Mouse (Mus musculus): ENCODE data around the gene Prkar2a. TPM values are rescaled to one million over a fixed set of nuclear protein-coding genes. Genes with fewer than 3 reads are reported as not detected.

Prkar2a gene
- polyA plus RNA-seq, 1 experiment from 2014 or later = 28.8 TPM

DNA sequence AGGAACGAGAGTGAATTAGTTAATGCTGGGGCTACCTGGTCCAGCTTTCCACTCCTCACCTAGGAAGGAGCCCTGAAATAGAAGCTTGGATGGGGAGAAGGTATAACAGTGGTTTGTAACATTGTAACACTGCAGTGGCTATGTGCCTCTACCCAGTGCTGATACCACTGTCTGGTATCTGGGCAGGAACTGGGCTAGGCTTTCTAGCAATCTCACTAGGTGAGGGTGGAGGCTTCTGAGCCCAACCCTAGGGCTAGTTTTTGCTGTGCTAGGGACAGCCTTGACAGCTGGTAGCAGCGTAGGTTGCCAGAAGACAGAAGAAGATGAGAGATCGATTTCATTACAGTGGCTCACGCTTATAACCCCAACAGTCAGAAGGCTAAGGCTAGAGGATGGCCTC, 87.5 kb downstream of the Prkar2a start:
- H3K4me1 ChIP-seq (ENCODE audit: control insufficient read depth, insufficient read depth, low read length) = no peaks in the 10 kb centered on the region
- WGBS = 79% methylated on average over 4 of the region's 4 CpGs
- H3K9me3 ChIP-seq (ENCODE audit: control insufficient read depth, low read length) = peaks cover 4% of the 10 kb centered on the region; the same call in 1 of the 2 replicates

GRCm38 (mm10) chr9:108777276-108777675, 88.2 kb downstream of the Prkar2a start:
- no peak for ATAC-seq (ENCODE audit: low FRiP score, low TSS enrichment)
- WGBS = 75% methylated on average over 4 of the region's 4 CpGs

More for the DNA sequence above, 87.5 kb downstream of the Prkar2a start:
- ATAC-seq (ENCODE audit: low FRiP score, low TSS enrichment) = no peak
- no peak overlapping the region for H3K4me3 ChIP-seq (ENCODE audit: low read length)
- no peak overlapping the region for H3K9ac ChIP-seq (ENCODE audit: low read depth, low read length)
- no peaks in the 10 kb centered on the region for H3K36me3 ChIP-seq (ENCODE audit: control insufficient read depth, insufficient read depth, low read length)
- H3K27ac ChIP-seq (ENCODE audit: low read depth, low read length) = no peak overlapping the region
- no peaks in the 10 kb centered on the region for H3K27me3 ChIP-seq (ENCODE audit: control insufficient read depth, insufficient read depth, low read length)
- no peak overlapping the region for H3K4me2 ChIP-seq (replicated peaks; ENCODE audit: low read depth, low read length)

DNA sequence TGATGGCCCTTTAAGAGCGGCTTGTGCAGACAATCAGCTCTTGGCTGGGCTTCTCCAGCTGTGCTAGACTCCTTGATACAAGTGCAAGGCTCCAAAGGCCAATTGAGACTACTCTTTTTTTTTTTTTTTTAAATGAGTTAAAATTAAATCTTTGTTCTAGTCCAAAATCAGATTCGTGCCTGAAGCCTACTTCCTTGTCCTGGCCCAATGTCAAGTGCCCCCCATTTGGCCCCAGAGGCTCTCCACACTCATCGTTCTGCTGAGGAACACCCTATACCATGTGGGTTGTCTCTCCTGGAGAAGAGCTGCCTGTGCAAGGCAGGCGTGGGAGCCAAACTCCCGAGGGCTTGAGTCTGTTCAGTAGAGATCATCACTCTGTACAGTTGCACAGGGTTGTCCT, 91.8 kb downstream of the Prkar2a start:
- no peaks in the 10 kb centered on the region for H3K36me3 ChIP-seq (ENCODE audit: control insufficient read depth, insufficient read depth, low read length)
- H3K27ac ChIP-seq (ENCODE audit: low read depth, low read length) = no peak overlapping the region
- no peak overlapping the region for H3K4me2 ChIP-seq (replicated peaks; ENCODE audit: low read depth, low read length)
- no peaks in the 10 kb centered on the region for H3K27me3 ChIP-seq (ENCODE audit: control insufficient read depth, insufficient read depth, low read length)
- no peak for ATAC-seq (ENCODE audit: low FRiP score, low TSS enrichment)
- WGBS = 63% methylated on average over 5 of the region's 5 CpGs
- no peak overlapping the region for H3K4me3 ChIP-seq (ENCODE audit: low read length)
- H3K4me1 ChIP-seq (ENCODE audit: control insufficient read depth, insufficient read depth, low read length) = peaks cover 11% of the 10 kb centered on the region; the same call in 1 of the 2 replicates
- no peak overlapping the region for H3K9ac ChIP-seq (ENCODE audit: low read depth, low read length)
- no peaks in the 10 kb centered on the region for H3K9me3 ChIP-seq (ENCODE audit: control insufficient read depth, low read length)

More at GRCm38 (mm10) chr9:108777276-108777675, 88.2 kb downstream of the Prkar2a start:
- no peak overlapping the region for H3K4me3 ChIP-seq (ENCODE audit: low read length)
- no peak overlapping the region for H3K4me2 ChIP-seq (replicated peaks; ENCODE audit: low read depth, low read length)
- no peaks in the 10 kb centered on the region for H3K27me3 ChIP-seq (ENCODE audit: control insufficient read depth, insufficient read depth, low read length)
- H3K36me3 ChIP-seq (ENCODE audit: control insufficient read depth, insufficient read depth, low read length) = no peaks in the 10 kb centered on the region
- peaks cover 4% of the 10 kb centered on the region; the same call in 1 of the 2 replicates for H3K9me3 ChIP-seq (ENCODE audit: control insufficient read depth, low read length)
- no peak overlapping the region for H3K9ac ChIP-seq (ENCODE audit: low read depth, low read length)
- no peak overlapping the region for H3K27ac ChIP-seq (ENCODE audit: low read depth, low read length)
- H3K4me1 ChIP-seq (ENCODE audit: control insufficient read depth, insufficient read depth, low read length) = no peaks in the 10 kb centered on the region

DNA sequence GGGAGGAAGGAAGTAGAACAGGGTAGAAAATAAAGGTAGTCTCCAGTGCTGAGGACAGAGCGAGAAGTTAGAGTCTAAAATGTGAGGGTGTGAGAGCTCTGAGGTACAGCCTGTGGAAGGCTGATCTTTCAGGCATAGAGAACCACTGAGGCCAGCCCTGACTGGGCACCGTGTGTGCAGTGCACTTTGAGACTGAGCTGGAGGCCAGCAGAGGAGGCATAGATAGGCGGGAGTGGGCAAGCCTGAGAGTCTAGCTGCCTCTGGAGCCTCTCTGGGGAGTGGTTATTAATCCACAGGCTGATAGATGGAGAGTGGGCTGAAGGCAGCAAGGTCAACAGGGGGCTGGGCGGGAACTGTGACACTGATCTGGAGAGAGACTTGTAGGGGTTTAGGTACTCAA, 92.8 kb downstream of the Prkar2a start:
- no peak for ATAC-seq (ENCODE audit: low FRiP score, low TSS enrichment)

GRCm38 (mm10) chr9:108782836-108783547, 93.9 kb downstream of the Prkar2a start:
- no peaks in the 10 kb centered on the region for H3K9me3 ChIP-seq (ENCODE audit: control insufficient read depth, low read length)
- H3K36me3 ChIP-seq (ENCODE audit: control insufficient read depth, insufficient read depth, low read length) = peaks cover 8% of the 10 kb centered on the region; the same call in 1 of the 2 replicates
- peak overlapping the region; percentile 98; the same call in 1 of the 2 replicates for H3K9ac ChIP-seq (ENCODE audit: low read depth, low read length)
- H3K4me1 ChIP-seq (ENCODE audit: control insufficient read depth, insufficient read depth, low read length) = peaks cover 28% of the 10 kb centered on the region
- peak overlapping the region; percentile 75 for H3K4me3 ChIP-seq (ENCODE audit: low read length)
- no peak overlapping the region for H3K27ac ChIP-seq (ENCODE audit: low read depth, low read length)
- WGBS = 21% methylated on average over 9 of the region's 9 CpGs
- ATAC-seq (ENCODE audit: low FRiP score, low TSS enrichment) = 0 out of 2 replicates have a peak, but pooled peaks have one; percentile 1
- H3K27me3 ChIP-seq (ENCODE audit: control insufficient read depth, insufficient read depth, low read length) = no peaks in the 10 kb centered on the region
- H3K4me2 ChIP-seq (replicated peaks; ENCODE audit: low read depth, low read length) = peak overlapping the region; percentile 78

More for the DNA sequence above, 92.8 kb downstream of the Prkar2a start:
- H3K4me1 ChIP-seq (ENCODE audit: control insufficient read depth, insufficient read depth, low read length) = peaks cover 18% of the 10 kb centered on the region; the same call in 1 of the 2 replicates
- peaks cover 2% of the 10 kb centered on the region; the same call in 1 of the 2 replicates for H3K36me3 ChIP-seq (ENCODE audit: control insufficient read depth, insufficient read depth, low read length)
- H3K27me3 ChIP-seq (ENCODE audit: control insufficient read depth, insufficient read depth, low read length) = no peaks in the 10 kb centered on the region
- 40% methylated on average over 4 of the region's 4 CpGs for WGBS
- H3K4me3 ChIP-seq (ENCODE audit: low read length) = no peak overlapping the region
- no peak overlapping the region for H3K9ac ChIP-seq (ENCODE audit: low read depth, low read length)
- no peaks in the 10 kb centered on the region for H3K9me3 ChIP-seq (ENCODE audit: control insufficient read depth, low read length)
- no peak overlapping the region for H3K4me2 ChIP-seq (replicated peaks; ENCODE audit: low read depth, low read length)
- H3K27ac ChIP-seq (ENCODE audit: low read depth, low read length) = no peak overlapping the region

GRCm38 (mm10) chr9:108783548-108784463, 94.7 kb downstream of the Prkar2a start, which contains the start of gene Ip6k2:
Gene Ip6k2, plus strand, starts transcription at chr9:108783796.
- Histone ChIP-seq H3K27me3 (ENCODE audit: control insufficient read depth, insufficient read depth, low read length) (no peaks in the 10 kb centered on the region), H3K4me3 (ENCODE audit: low read length) (peak within 1 kb of the TSS; percentile 75), H3K9me3 (ENCODE audit: control insufficient read depth, low read length) (no peaks in the 10 kb centered on the region), H3K27ac (ENCODE audit: low read depth, low read length) (peak within 1 kb of the TSS; percentile 90), H3K4me1 (ENCODE audit: control insufficient read depth, insufficient read depth, low read length) (peaks cover 28% of the 10 kb centered on the region), H3K9ac (ENCODE audit: low read depth, low read length) (peak within 1 kb of the TSS; percentile 98), H3K36me3 (ENCODE audit: control insufficient read depth, insufficient read depth, low read length) (peaks cover 8% of the 10 kb centered on the region; the same call in 1 of the 2 replicates), H3K4me2 (replicated peaks; ENCODE audit: low read depth, low read length) (peak within 1 kb of the TSS; percentile 78)
- WGBS = under 1% methylated on average over 56 of the region's 56 CpGs
- ATAC-seq (ENCODE audit: low FRiP score, low TSS enrichment) = peak; percentile 99

GRCm38 (mm10) chr9:108785416-108785815, 96.3 kb downstream of the Prkar2a start:
- peak overlapping the region; percentile 98; the same call in 1 of the 2 replicates for H3K9ac ChIP-seq (ENCODE audit: low read depth, low read length)

DNA sequence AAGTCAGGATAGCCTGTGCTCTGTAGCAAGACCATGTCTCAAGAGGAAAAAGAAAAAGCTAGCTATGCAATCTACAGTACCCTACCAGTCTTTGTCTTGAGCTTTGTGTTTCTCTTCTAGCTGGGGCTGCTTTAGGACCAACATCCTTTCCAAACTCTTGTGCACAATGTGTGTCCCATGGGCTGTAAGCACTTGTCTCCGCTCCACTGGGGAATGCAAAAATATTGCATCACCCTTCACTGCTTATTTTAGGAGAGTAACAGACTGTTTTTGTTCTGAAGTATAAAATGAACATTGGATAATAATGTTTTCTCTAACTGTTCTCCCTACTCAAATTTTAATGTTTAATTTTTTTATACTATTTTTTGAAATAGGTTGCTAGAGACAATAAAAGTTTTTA, 97.4 kb downstream of the Prkar2a start:
- Histone ChIP-seq H3K36me3 (ENCODE audit: control insufficient read depth, insufficient read depth, low read length) (peaks cover 13% of the 10 kb centered on the region; the same call in 1 of the 2 replicates), H3K9me3 (ENCODE audit: control insufficient read depth, low read length) (no peaks in the 10 kb centered on the region), H3K27ac (ENCODE audit: low read depth, low read length) (no peak overlapping the region), H3K27me3 (ENCODE audit: control insufficient read depth, insufficient read depth, low read length) (no peaks in the 10 kb centered on the region), H3K9ac (ENCODE audit: low read depth, low read length) (no peak overlapping the region), H3K4me2 (replicated peaks; ENCODE audit: low read depth, low read length) (no peak overlapping the region), H3K4me1 (ENCODE audit: control insufficient read depth, insufficient read depth, low read length) (peaks cover 28% of the 10 kb centered on the region), H3K4me3 (ENCODE audit: low read length) (no peak overlapping the region; the same call in 1 of the 2 replicates)
- ATAC-seq (ENCODE audit: low FRiP score, low TSS enrichment) = no peak
- WGBS = 84% methylated on average over 1 of the region's 1 CpGs

More at GRCm38 (mm10) chr9:108785416-108785815, 96.3 kb downstream of the Prkar2a start:
- H3K36me3 ChIP-seq (ENCODE audit: control insufficient read depth, insufficient read depth, low read length) = peaks cover 8% of the 10 kb centered on the region; the same call in 1 of the 2 replicates
- no peaks in the 10 kb centered on the region for H3K9me3 ChIP-seq (ENCODE audit: control insufficient read depth, low read length)
- peak overlapping the region; percentile 78 for H3K4me2 ChIP-seq (replicated peaks; ENCODE audit: low read depth, low read length)
- peak overlapping the region; percentile 75; the same call in 1 of the 2 replicates for H3K4me3 ChIP-seq (ENCODE audit: low read length)
- H3K27ac ChIP-seq (ENCODE audit: low read depth, low read length) = no peak overlapping the region
- ATAC-seq (ENCODE audit: low FRiP score, low TSS enrichment) = no peak
- peaks cover 28% of the 10 kb centered on the region for H3K4me1 ChIP-seq (ENCODE audit: control insufficient read depth, insufficient read depth, low read length)
- no peaks in the 10 kb centered on the region for H3K27me3 ChIP-seq (ENCODE audit: control insufficient read depth, insufficient read depth, low read length)

Data from kidney, embryonic 14.5 days (tissue).